Mouse (Mus musculus): ENCODE results near the gene Mbd3.

GRCm38 (mm10) chr10:80385811-80386734, 13.3 kb downstream of the Mbd3 start:
- TF ChIP-seq POLR2A (IDR thresholded peaks at IDR 0.05; ENCODE audit: low read depth, low read length) (no peak), CTCF (IDR thresholded peaks at IDR 0.05; ENCODE audit: extremely low read depth, insufficient read length, insufficient replicate concordance, low read depth, low read length) (no peak)
